Mouse (Mus musculus) brown adipose tissue, adult 24 weeks (tissue): ENCODE data around the gene Slc2a5. TPM values are rescaled to one million over a fixed set of nuclear protein-coding genes. Genes with fewer than 3 reads are reported as not detected.

Experiments used
- H3K27ac ChIP-seq: fragments of 200-500 bp; replicated peaks from 2 replicates; pipeline ENCODE4 v1.5.1; 2012; ENCODE audit warnings: low read depth, mild to moderate bottlenecking, low read length
- H3K4me1 ChIP-seq: fragments of 200-500 bp; 2 replicates; pipeline ENCODE4 v1.6.1; 2012; ENCODE audit warnings: low read length, mixed read lengths; ENCODE audit not compliant: control insufficient read depth, insufficient read depth, insufficient read length
- H3K4me3 ChIP-seq: fragments of 200-500 bp; 2 replicates; pipeline ENCODE4 v1.5.1; 2012; ENCODE audit warnings: low read depth, mild to moderate bottlenecking, low read length, moderate library complexity; ENCODE audit not compliant: insufficient read depth
- polyA plus RNA-seq: library from polyadenylated mRNA; stranded (reverse); fragments of >200 nt; gene quantifications from 2 replicates; pipeline ENCODE4 v1.2.4, GENCODE M21; 2012; ENCODE audit not compliant: missing spikeins, insufficient read depth, insufficient read length

Gene Slc2a5
- polyA plus RNA-seq, 1 experiment, result 46.1 TPM

DNA sequence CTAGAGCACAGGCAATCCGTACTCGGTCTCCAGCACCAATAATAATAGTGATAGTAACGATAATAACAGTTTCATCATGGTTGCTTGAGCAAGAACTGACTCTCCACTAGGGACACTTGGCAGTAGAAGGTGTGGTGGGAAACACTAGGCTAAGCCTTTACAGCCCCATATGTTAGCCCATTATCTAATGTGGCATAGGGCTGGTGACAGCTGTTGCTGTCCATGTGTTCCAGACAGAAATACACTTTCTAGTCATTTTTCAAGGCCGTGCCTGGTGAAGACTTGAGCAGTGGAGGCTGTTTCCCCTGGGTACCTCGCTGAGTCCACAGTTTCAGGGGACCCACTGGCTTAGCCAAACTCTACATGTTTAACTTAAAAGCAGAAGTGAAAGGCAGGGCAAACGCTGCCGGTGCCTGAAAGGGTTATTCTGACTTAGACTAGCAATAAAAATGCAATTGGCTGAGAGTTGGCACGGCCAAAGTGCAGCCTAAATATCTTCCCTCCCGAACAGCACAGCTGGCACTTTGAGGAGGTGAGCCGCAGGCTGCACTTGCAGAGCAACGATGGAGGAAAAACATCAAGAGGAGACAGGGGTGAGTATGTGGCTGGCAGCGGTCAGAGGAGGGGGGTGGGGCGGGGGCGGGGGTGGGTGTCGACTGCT is 1.2 kb downstream of the Slc2a5 start:
- Histone ChIP-seq H3K27ac (no peak overlapping the region), H3K4me3 (no peak overlapping the region), H3K4me1 (no peaks in the 10 kb centered on the region)

DNA sequence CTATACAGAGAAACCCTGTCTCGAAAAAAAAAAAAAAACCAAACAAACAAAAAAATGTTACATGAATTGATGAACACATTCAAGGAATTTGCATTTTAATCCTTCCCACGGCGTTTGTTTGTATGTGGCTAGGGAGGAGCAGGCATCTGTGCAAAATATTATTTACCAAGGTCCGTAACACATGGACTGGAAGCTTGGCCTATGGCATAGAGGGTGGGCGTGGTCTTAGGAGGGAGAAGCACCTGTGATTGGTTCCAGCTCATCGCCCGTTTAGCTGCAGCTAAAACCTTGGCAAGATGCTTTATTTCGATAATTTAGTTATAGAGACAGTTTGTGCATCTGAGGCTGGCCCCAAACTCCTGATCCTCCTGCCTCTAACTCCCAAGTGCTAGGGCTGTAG is 2.3 kb downstream of the Slc2a5 start:
- Histone ChIP-seq H3K4me1 (no peaks in the 10 kb centered on the region), H3K27ac (no peak overlapping the region), H3K4me3 (no peak overlapping the region)

DNA sequence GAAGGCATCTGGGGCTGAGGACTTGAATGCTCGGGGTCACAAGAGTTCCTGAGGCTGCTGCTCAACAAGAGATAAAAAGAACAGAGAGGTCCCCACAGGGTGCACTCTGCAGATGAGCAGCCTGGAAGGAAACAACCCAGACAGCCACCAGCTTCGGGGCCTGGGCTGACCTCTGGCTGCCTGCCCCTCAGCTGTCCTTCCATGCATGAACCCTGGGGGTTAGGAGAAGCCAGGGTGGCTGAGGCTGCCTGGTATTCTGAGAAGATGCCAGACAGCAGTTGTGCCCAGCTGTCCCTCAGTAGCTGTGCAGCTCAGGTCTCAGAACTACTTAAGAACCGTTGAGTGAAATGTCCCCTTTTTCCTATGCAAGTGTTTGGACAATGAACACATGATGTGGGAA is 3.4 kb downstream of the Slc2a5 start:
- no peak overlapping the region for H3K4me3 ChIP-seq
- H3K4me1 ChIP-seq, result no peaks in the 10 kb centered on the region
- H3K27ac ChIP-seq, result no peak overlapping the region

DNA sequence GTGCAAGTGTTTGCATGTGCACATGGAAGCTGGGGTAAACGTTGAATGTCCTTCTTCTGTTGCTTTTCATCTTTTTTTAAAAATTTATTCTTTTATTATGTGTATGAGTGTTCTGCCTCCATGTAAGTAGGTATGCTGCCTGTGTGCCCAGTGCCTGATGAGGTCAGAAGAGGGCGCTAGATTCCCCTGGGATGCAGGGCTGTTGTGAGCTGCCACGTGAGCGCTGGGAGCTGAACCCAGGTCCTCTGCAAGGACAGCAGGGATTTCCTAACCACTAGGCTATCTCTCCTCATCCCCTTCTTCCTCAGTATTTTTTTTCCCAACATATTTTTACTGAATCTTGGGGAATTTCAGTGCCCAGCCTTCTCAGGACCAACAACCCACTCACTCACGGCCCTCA is 7.3 kb downstream of the Slc2a5 start:
- Histone ChIP-seq H3K4me1 (no peaks in the 10 kb centered on the region), H3K4me3 (no peak overlapping the region), H3K27ac (no peak overlapping the region)

DNA sequence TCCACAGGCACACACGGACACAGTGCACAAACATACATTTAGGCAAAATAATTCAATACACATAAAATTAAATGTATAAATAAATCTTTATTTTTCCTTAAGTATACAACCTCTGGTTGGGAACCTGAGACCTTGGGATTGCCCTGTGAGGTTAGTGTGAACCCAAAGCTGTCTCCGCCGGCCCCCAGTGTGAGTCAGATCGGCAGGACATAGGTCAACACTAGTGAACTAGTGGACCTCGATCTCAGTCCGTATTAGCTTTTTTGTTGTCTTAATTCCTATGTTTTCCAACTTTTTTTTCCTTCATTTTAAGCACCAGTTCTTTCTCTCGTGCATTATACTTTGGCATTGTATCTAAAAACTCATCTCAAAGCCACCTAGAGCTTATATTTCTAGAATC is 8.8 kb downstream of the Slc2a5 start:
- H3K4me1 ChIP-seq, result no peaks in the 10 kb centered on the region
- H3K27ac ChIP-seq, result no peak overlapping the region
- no peak overlapping the region for H3K4me3 ChIP-seq

DNA sequence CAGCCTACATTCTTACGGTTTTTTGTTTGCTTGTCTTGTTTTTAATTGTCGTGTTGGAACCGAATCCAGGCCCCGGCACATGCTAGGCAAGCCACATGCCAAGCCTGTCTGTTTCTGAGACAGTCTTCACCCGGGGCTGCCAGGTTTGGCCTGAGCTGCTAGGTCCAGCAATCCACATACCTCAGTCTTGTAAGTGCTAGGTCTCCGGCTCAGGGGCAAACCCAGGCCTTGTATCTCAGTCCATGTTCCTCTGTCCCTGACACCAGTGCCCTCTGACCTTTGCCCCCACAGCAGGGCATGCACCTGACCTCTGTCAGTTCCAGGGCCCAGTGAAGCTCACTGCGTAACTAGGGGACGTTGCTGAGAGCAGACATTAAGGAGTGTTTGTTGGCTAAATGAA is 9.5 kb downstream of the Slc2a5 start:
- no peak overlapping the region for H3K27ac ChIP-seq
- no peaks in the 10 kb centered on the region for H3K4me1 ChIP-seq
- H3K4me3 ChIP-seq, result no peak overlapping the region

DNA sequence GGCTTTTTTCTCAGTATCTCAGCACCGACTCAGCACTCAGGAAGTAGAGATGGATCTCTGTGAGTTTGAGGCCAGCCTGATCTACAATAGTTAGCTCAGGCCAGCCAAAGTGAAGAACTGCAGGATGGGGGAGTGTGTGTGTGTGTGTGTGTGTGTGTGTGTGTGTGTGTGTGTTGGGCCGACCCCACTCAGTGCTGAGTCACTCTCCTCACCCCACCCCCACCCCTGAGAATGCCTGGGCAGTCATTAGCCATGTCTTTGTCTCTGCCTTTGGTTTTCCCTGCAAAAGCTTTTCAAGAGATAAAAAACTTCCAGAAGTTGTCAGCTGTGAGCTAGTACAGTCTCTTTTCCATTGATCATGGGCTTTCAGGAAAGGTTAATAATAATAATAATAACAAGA is 11.6 kb downstream of the Slc2a5 start:
- Histone ChIP-seq H3K4me3 (no peak overlapping the region), H3K4me1 (no peaks in the 10 kb centered on the region), H3K27ac (no peak overlapping the region)

DNA sequence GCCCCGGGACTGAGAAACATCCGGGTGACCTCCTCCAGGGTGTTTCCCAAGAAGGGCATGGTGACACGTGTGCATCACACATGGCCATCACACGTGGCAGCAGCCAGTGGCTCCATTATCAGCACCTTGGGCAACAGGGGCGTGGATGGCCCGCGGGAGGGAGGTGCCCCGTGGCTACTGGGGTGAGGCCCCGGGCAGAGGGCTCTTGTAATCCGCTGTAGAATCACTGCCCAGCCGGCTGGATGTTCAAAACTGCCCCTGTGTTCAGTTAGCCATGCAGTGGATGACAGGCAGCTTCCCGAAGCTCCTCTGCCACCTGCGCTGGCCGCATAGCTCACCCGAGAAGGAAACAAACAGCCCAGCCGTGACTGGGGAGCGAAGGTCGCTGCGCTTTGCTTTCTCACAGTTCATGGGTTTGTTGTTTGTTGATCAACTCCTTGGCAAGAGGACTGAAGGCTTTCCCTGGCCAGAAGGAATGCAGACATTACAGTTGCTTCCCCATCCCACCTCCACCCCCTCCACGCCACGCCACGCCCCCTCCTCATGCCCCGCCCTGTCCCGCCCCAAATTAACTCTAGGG is 13.7 kb downstream of the Slc2a5 start:
- Histone ChIP-seq H3K27ac (no peak overlapping the region), H3K4me3 (peak overlapping the region; percentile 21; the same call in 1 of the 2 replicates), H3K4me1 (no peaks in the 10 kb centered on the region)

DNA sequence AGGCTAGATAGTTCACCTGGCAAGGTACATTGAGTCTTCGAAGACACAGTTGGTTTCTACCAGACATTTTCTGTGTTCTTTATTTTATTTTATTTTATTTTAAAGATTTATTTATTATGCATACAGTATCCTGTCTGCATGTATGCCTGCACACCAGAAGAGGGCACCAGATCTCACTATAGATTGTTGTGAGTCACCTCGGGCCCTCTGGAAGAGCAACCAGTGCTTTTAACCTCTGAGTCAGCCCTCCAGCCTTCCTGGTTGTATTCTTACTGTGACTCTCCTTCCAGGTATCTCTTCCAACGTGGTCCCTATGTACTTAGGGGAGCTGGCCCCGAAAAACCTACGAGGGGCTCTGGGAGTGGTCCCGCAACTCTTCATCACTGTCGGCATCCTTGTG is 16.2 kb downstream of the Slc2a5 start:
- H3K27ac ChIP-seq, result no peak overlapping the region
- H3K4me3 ChIP-seq, result no peak overlapping the region
- no peaks in the 10 kb centered on the region for H3K4me1 ChIP-seq

DNA sequence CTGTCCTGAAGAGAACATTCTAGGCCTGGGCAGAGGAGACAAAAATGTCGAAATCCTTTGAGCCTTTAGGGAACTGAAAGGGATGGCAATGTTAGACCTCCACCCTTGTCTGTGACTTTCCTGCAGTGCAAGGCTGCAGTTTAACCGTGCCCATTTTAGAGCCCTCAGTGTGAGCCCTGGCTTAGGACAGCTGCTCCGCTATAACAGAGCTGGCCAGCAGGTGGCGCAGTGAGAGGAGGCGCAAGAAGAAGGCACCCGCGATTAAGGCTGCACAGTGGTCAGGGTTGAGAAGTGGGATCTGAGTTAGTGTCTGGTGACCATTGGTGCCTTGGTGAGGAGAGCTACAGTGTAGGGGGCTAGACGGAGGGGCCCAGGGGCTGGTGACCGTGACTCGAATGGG is 17.6 kb downstream of the Slc2a5 start:
- H3K27ac ChIP-seq, result no peak overlapping the region
- H3K4me1 ChIP-seq, result no peaks in the 10 kb centered on the region
- no peak overlapping the region for H3K4me3 ChIP-seq

DNA sequence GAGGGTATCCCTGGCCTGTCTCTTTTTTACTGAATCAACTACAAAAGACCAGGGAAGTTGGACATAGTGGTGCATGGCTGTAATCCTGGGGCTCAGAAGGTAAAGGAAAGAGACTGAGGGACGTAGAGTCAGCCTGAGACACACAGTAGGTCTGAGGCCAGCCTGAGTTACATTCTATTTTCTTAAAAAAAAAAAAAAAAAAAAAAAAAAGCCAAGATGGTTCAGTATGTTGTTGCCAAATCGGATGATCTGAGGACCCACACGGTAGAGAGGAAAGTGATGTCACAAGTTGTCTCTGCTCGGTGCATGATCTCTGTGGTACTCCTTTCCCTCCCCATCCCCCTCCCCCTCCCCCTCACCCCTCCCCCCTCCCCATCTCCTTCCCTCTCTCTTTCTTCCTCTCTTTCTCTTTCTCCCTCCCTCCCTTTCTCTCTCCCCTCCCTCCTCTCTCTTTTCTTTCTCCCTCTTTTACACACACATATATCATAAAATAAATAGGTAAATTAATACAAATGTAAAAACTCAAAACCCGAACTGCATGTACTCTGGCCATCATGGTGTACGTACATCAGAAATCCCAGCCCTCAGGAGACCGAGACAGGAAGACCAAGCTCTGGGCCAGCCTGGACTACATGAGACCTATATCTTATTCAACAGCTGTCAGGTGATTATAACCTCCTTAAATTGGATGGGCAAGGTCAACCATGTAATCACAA is 18.4 kb downstream of the Slc2a5 start:
- Histone ChIP-seq H3K4me1 (no peaks in the 10 kb centered on the region), H3K27ac (no peak overlapping the region), H3K4me3 (no peak overlapping the region)

DNA sequence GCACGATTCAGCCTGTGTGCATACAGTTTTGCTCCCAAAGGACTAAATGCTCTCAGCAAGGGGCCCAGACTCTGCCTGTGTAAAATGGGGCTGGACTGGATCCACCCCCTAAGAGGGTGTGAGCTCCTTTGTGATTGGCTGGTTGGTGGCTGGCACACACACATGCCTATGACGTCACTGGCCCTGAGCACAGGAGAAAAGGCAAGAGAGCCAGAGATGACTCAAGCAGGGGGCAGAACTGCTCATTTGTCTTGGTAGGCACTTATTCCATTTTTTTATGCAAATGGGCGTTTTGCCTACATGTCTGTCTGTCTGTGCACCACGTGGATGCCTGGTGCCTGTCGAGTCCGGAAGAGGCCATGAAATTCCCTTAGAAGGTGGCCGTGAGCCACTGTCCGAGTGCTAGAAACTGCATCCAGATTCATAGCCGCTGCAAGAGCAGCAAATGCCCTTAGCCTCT is 19.0 kb downstream of the Slc2a5 start:
- Histone ChIP-seq H3K27ac (no peak overlapping the region), H3K4me3 (peak overlapping the region; percentile 30; the same call in 1 of the 2 replicates), H3K4me1 (no peaks in the 10 kb centered on the region)

DNA sequence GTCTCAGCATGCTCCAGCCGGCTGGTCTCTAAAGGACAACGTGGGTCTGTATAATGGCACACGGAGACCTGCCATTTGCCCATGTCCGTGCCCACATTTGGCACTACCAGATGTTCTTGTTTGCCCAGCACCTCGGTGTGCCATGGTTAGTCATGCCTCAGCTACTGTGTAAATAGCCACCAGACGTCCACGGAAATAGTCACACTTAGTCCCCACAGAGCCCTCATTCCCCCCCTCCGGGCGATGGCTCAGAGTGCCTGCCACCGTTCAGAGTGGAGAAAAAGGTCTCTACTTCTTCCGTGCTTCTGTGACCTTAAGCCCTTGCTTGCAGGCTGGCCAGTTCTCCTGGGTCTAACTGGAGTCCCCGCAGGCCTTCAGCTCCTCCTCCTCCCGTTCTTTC is 20.0 kb downstream of the Slc2a5 start:
- no peak overlapping the region for H3K4me3 ChIP-seq
- no peak overlapping the region for H3K27ac ChIP-seq
- no peaks in the 10 kb centered on the region for H3K4me1 ChIP-seq

DNA sequence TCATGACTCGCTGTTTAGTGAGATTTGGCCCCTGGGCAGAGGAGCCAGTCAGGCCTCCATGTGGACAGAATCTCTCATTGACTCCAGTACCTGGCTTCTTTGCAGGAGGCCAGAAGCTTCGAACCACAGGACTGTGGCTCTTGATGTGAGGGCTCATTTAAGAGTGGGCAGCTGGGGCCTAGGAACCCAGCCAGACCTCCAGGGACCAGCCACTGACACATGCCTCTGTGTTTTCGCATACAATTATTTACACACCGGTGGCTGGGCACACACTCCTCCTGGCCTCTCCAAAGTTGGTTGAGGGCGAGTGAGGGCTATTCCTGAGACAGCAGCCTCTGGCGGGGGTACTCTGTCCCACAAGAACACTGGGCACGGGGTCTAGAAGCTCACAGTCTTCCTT is 21.3 kb downstream of the Slc2a5 start:
- Histone ChIP-seq H3K4me3 (no peak overlapping the region), H3K4me1 (no peaks in the 10 kb centered on the region), H3K27ac (no peak overlapping the region)

DNA sequence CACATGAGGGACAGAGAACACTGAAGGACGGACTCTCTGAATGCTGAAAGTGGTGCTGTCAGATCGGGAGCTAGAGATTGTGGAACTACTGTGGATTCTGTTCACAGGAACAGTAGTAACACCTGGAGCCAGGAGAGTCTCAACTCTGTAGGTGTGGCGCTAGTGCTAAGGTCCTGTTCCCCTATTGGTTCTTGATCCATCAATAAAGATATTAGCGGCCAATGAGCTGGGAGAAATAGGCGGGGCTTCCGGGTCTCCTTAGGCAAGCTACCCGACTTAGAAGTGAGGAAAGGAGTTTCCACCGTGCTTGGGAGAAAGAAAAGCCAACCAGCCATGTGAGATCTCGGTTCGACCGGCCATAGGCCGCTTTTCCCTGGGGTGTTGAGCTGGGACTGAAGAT is 25.2 kb downstream of the Slc2a5 start:
- Histone ChIP-seq H3K27ac (no peak overlapping the region), H3K4me3 (no peak overlapping the region), H3K4me1 (0 out of 2 replicates have a peak, but pooled peaks cover 4% of the 10 kb centered on the region)

DNA sequence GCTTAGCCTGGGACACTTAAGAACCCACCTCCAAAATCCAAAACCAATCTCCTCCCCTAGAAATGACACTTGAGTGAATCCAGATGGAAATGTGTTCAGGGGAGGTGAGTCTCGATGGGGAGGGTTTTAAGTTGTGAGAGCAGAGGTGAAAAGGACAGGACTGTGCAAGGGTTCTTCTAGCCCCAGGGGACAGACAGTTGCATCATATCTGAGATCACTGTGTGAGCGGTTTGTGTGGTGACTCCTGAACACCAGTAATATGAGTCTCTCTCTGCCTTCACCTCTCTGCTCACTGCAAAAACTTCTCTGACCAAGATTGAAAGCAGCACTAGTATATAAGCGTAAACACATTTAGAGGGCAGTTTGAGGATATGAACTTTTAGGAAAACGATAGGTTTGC is 27.2 kb downstream of the Slc2a5 start:
- Histone ChIP-seq H3K4me1 (0 out of 2 replicates have a peak, but pooled peaks cover 4% of the 10 kb centered on the region), H3K4me3 (no peak overlapping the region), H3K27ac (peak overlapping the region; percentile 59)
